Mouse (Mus musculus): Measurements from ENCODE around the gene Tm2d1. TPM values are rescaled to one million over a fixed set of nuclear protein-coding genes. Genes with fewer than 3 reads are reported as not detected.
"Not testable (repeated sequence)": the region's sequence is repeated elsewhere in the genome, so short reads cannot be mapped to it uniquely, and the experiment has no call there.

Gene Tm2d1
- 87.3 and 92.5 TPM in 2 replicates for polyA plus RNA-seq (2015; fragmentation: Nextera tagmentation; extraction: Ambion mirVana)

GRCm38 (mm10) chr4:98382716-98383424 is at the start of gene Tm2d1:
Tm2d1 (minus strand) TSS chr4:98383306.
- H3K4me3 ChIP-seq, result peak within 1 kb of the TSS; percentile 92
- peaks cover 12% of the 10 kb centered on the region; the same call in 1 of the 2 replicates for H3K4me1 ChIP-seq
- peaks cover 15% of the 10 kb centered on the region for H3K36me3 ChIP-seq
- peak; percentile 87; the same call in 1 of the 2 replicates for ATAC-seq (ENCODE audit: insufficient number of reproducible peaks, insufficient read depth, low FRiP score, low TSS enrichment, low read depth)
- peak within 1 kb of the TSS; percentile 63 for H3K4me2 ChIP-seq
- H3K27me3 ChIP-seq, result peaks cover 3% of the 10 kb centered on the region; the same call in 1 of the 2 replicates
- peak within 1 kb of the TSS; percentile 51; the same call in 1 of the 2 replicates for H3K27ac ChIP-seq
- under 1% methylated on average over 46 of the region's 46 CpGs for WGBS
- H3K9ac ChIP-seq, result peak within 1 kb of the TSS; percentile 95
- no peaks in the 10 kb centered on the region for H3K9me3 ChIP-seq

- no peaks in the 10 kb centered on the region for H3K27me3 ChIP-seq
- WGBS, result 85% methylated on average over 8 of the region's 8 CpGs
Observed at GRCm38 (mm10) chr4:98428371-98428770, 45.3 kb upstream of the Tm2d1 start.

GRCm38 (mm10) chr4:98415150-98415549 is 32.0 kb upstream of the Tm2d1 start:
- WGBS, result 95% methylated on average over 8 of the region's 8 CpGs
- peaks cover 26% of the 10 kb centered on the region for H3K36me3 ChIP-seq
- not testable (repeated sequence) for ATAC-seq (ENCODE audit: insufficient number of reproducible peaks, insufficient read depth, low FRiP score, low TSS enrichment, low read depth)

More at GRCm38 (mm10) chr4:98428371-98428770, 45.3 kb upstream of the Tm2d1 start:
- peaks cover 3% of the 10 kb centered on the region; the same call in 1 of the 2 replicates for H3K36me3 ChIP-seq
- ATAC-seq (ENCODE audit: insufficient number of reproducible peaks, insufficient read depth, low FRiP score, low TSS enrichment, low read depth), result no peak
- no peak overlapping the region for H3K4me3 ChIP-seq
- H3K9me3 ChIP-seq, result no peaks in the 10 kb centered on the region
- no peak overlapping the region for H3K27ac ChIP-seq
- H3K4me2 ChIP-seq, result no peak overlapping the region
- H3K9ac ChIP-seq, result no peak overlapping the region
- peaks cover 3% of the 10 kb centered on the region; the same call in 1 of the 2 replicates for H3K4me1 ChIP-seq

GRCm38 (mm10) chr4:98408455-98408854 is 25.3 kb upstream of the Tm2d1 start:
- ATAC-seq (ENCODE audit: insufficient number of reproducible peaks, insufficient read depth, low FRiP score, low TSS enrichment, low read depth), result no peak
- H3K4me1 ChIP-seq, result no peaks in the 10 kb centered on the region
- WGBS, result 86% methylated on average over 4 of the region's 4 CpGs
- no peaks in the 10 kb centered on the region for H3K27me3 ChIP-seq
- H3K36me3 ChIP-seq, result peaks cover 15% of the 10 kb centered on the region
- no peak overlapping the region for H3K4me2 ChIP-seq
- no peaks in the 10 kb centered on the region for H3K9me3 ChIP-seq
- H3K4me3 ChIP-seq, result no peak overlapping the region
- no peak overlapping the region for H3K27ac ChIP-seq
- no peak overlapping the region for H3K9ac ChIP-seq

More at GRCm38 (mm10) chr4:98415150-98415549, 32.0 kb upstream of the Tm2d1 start:
- H3K9me3 ChIP-seq, H3K9ac ChIP-seq, H3K4me3 ChIP-seq, H3K4me2 ChIP-seq, H3K27ac ChIP-seq, H3K4me1 ChIP-seq, H3K27me3 ChIP-seq: not testable (repeated sequence)

- H3K9ac ChIP-seq, result no peak overlapping the region
- ATAC-seq (ENCODE audit: insufficient number of reproducible peaks, insufficient read depth, low FRiP score, low TSS enrichment, low read depth), result no peak
- no peaks in the 10 kb centered on the region for H3K36me3 ChIP-seq
- 86% methylated on average over 6 of the region's 6 CpGs for WGBS
- no peaks in the 10 kb centered on the region for H3K9me3 ChIP-seq
- no peak overlapping the region for H3K4me2 ChIP-seq
- no peaks in the 10 kb centered on the region for H3K27me3 ChIP-seq
- no peak overlapping the region for H3K27ac ChIP-seq
- H3K4me1 ChIP-seq, result no peaks in the 10 kb centered on the region
- H3K4me3 ChIP-seq, result no peak overlapping the region
Observed at GRCm38 (mm10) chr4:98404412-98404811, 21.3 kb upstream of the Tm2d1 start.

- Histone ChIP-seq H3K9ac (no peak overlapping the region), H3K9me3 (no peaks in the 10 kb centered on the region), H3K4me3 (no peak overlapping the region), H3K36me3 (no peaks in the 10 kb centered on the region), H3K4me2 (no peak overlapping the region), H3K27me3 (no peaks in the 10 kb centered on the region), H3K27ac (no peak overlapping the region), H3K4me1 (no peaks in the 10 kb centered on the region)
- ATAC-seq (ENCODE audit: insufficient number of reproducible peaks, insufficient read depth, low FRiP score, low TSS enrichment, low read depth), result no peak
- WGBS, result 87% methylated on average over 4 of the region's 4 CpGs
Observed at GRCm38 (mm10) chr4:98403492-98403891, 20.4 kb upstream of the Tm2d1 start.

GRCm38 (mm10) chr4:98401584-98401962 is 18.5 kb upstream of the Tm2d1 start:
- Histone ChIP-seq H3K27ac (no peak overlapping the region), H3K9ac (no peak overlapping the region), H3K4me3 (no peak overlapping the region), H3K36me3 (no peaks in the 10 kb centered on the region), H3K9me3 (no peaks in the 10 kb centered on the region), H3K4me2 (no peak overlapping the region), H3K4me1 (no peaks in the 10 kb centered on the region), H3K27me3 (no peaks in the 10 kb centered on the region)
- WGBS, result 80% methylated on average over 2 of the region's 2 CpGs
- no peak for ATAC-seq (ENCODE audit: insufficient number of reproducible peaks, insufficient read depth, low FRiP score, low TSS enrichment, low read depth)

GRCm38 (mm10) chr4:98400926-98401583 is 17.9 kb upstream of the Tm2d1 start:
- no peaks in the 10 kb centered on the region for H3K4me1 ChIP-seq
- no peaks in the 10 kb centered on the region for H3K9me3 ChIP-seq
- no peak overlapping the region for H3K27ac ChIP-seq
- H3K36me3 ChIP-seq, result no peaks in the 10 kb centered on the region
- H3K27me3 ChIP-seq, result no peaks in the 10 kb centered on the region
- 50% methylated on average over 6 of the region's 6 CpGs for whole genome bisulfite sequencing
- no peak overlapping the region for H3K9ac ChIP-seq
- no peak for ATAC-seq (ENCODE audit: insufficient number of reproducible peaks, insufficient read depth, low FRiP score, low TSS enrichment, low read depth)
- no peak overlapping the region for H3K4me3 ChIP-seq
- H3K4me2 ChIP-seq, result no peak overlapping the region

- Histone ChIP-seq H3K27ac (peak within 1 kb of the TSS; percentile 91), H3K36me3 (no peaks in the 10 kb centered on the region), H3K4me3 (peak within 1 kb of the TSS; percentile 83), H3K4me2 (peak within 1 kb of the TSS; percentile 71), H3K9ac (peak within 1 kb of the TSS; percentile 99), H3K9me3 (no peaks in the 10 kb centered on the region), H3K27me3 (no peaks in the 10 kb centered on the region), H3K4me1 (no peaks in the 10 kb centered on the region)
- WGBS, result under 1% methylated on average over 73 of the region's 73 CpGs
- peak; percentile 86 for ATAC-seq (ENCODE audit: insufficient number of reproducible peaks, insufficient read depth, low FRiP score, low TSS enrichment, low read depth)
Observed at GRCm38 (mm10) chr4:98395690-98396437, 12.8 kb upstream of the Tm2d1 start, which contains the start of gene Patj. Patj (plus strand) TSS chr4:98395785.

- H3K4me3 ChIP-seq, result peak overlapping the region; percentile 83
- no peaks in the 10 kb centered on the region for H3K4me1 ChIP-seq
- peak overlapping the region; percentile 91 for H3K27ac ChIP-seq
- ATAC-seq (ENCODE audit: insufficient number of reproducible peaks, insufficient read depth, low FRiP score, low TSS enrichment, low read depth), result no peak
- no peaks in the 10 kb centered on the region for H3K27me3 ChIP-seq
- peak overlapping the region; percentile 99 for H3K9ac ChIP-seq
- peak overlapping the region; percentile 71 for H3K4me2 ChIP-seq
- 4% methylated on average over 7 of the region's 7 CpGs for WGBS
- H3K36me3 ChIP-seq, result no peaks in the 10 kb centered on the region
- no peaks in the 10 kb centered on the region for H3K9me3 ChIP-seq
Observed at GRCm38 (mm10) chr4:98395346-98395689, 12.2 kb upstream of the Tm2d1 start.

- ATAC-seq (ENCODE audit: insufficient number of reproducible peaks, insufficient read depth, low FRiP score, low TSS enrichment, low read depth), result no peak
- H3K36me3 ChIP-seq, result no peaks in the 10 kb centered on the region
- H3K27me3 ChIP-seq, result peaks cover 3% of the 10 kb centered on the region; the same call in 1 of the 2 replicates
- peaks cover 12% of the 10 kb centered on the region; the same call in 1 of the 2 replicates for H3K4me1 ChIP-seq
- no peak overlapping the region for H3K27ac ChIP-seq
- H3K4me3 ChIP-seq, result no peak overlapping the region
- no peaks in the 10 kb centered on the region for H3K9me3 ChIP-seq
- no peak overlapping the region for H3K9ac ChIP-seq
- 66% methylated on average over 5 of the region's 5 CpGs for WGBS
- H3K4me2 ChIP-seq, result no peak overlapping the region
Observed at GRCm38 (mm10) chr4:98385036-98385435, 1.9 kb upstream of the Tm2d1 start.

Measured in embryonic facial prominence, embryonic 13.5 days (tissue).